Mouse (Mus musculus) midbrain, embryonic 10.5 days (tissue): ENCODE data around the gene Tnxb. TPM values are rescaled to one million over a fixed set of nuclear protein-coding genes. Genes with fewer than 3 reads are reported as not detected.

Experiments
- DNase-seq: peaks from one replicate; pipeline ENCODE4 v3.0.0-alpha.2; 2017; ENCODE audit warnings: low spot score
- H3K27ac ChIP-seq: fragments of 300-500 bp; sonication (generic); replicated peaks from 2 replicates; pipeline ENCODE4 v1.5.1; 2016; ENCODE audit warnings: mild to moderate bottlenecking
- H3K27me3 ChIP-seq: fragments of 300-500 bp; sonication (generic); 2 replicates; pipeline ENCODE4 v1.6.1; 2016; ENCODE audit warnings: low read depth, mild to moderate bottlenecking; ENCODE audit not compliant: poor library complexity, severe bottlenecking
- H3K36me3 ChIP-seq: fragments of 300-500 bp; sonication (generic); 2 replicates; pipeline ENCODE4 v1.6.1; 2016; ENCODE audit warnings: mild to moderate bottlenecking, moderate library complexity
- H3K4me1 ChIP-seq: fragments of 300-500 bp; sonication (generic); 2 replicates; pipeline ENCODE4 v1.6.1; 2016
- H3K4me3 ChIP-seq: fragments of 300-500 bp; sonication (generic); 2 replicates; pipeline ENCODE4 v1.5.1; 2016; ENCODE audit warnings: mild to moderate bottlenecking, moderate library complexity
- H3K9me3 ChIP-seq: fragments of 300-500 bp; sonication (generic); replicated peaks from 2 replicates; pipeline ENCODE4 v1.6.1; 2016; ENCODE audit warnings: mild to moderate bottlenecking
- WGBS: fragments of 180-500 bp; shearing (Covaris S2); methylation state at CpG from one replicate; pipeline ENCODE4 v1.1.7; 2016; 5-methylcytosine and 5-hydroxymethylcytosine counted together
- polyA plus RNA-seq: library from polyadenylated mRNA; unstranded; fragments of >200 nt; fragmentation: Nextera tagmentation; extraction: Ambion mirVana; gene quantifications from 2 replicates; pipeline ENCODE4 v1.2.1, GENCODE M21; 2016

The Tnxb gene
- polyA plus RNA-seq, 1 experiment from 2014 or later: not detected

GRCm38 (mm10) chr17:34630761-34631301, 39.5 kb upstream of the Tnxb start:
- no peak for DNase-seq

GRCm38 (mm10) chr17:34631647-34632046, 38.7 kb upstream of the Tnxb start:
- peak overlapping the region; percentile 64 for H3K4me3 ChIP-seq
- peaks cover 63% of the 10 kb centered on the region for H3K4me1 ChIP-seq
- H3K27ac ChIP-seq: peak overlapping the region; percentile 64
- peaks cover 59% of the 10 kb centered on the region for H3K27me3 ChIP-seq
- H3K9me3 ChIP-seq: no peaks in the 10 kb centered on the region
- H3K36me3 ChIP-seq: no peaks in the 10 kb centered on the region
- no peak for DNase-seq
- 3% methylated on average over 12 of the region's 12 CpGs for WGBS

More at GRCm38 (mm10) chr17:34630761-34631301, 39.5 kb upstream of the Tnxb start:
- H3K36me3 ChIP-seq: no peaks in the 10 kb centered on the region
- H3K9me3 ChIP-seq: no peaks in the 10 kb centered on the region
- 3% methylated on average over 48 of the region's 48 CpGs for WGBS
- H3K4me3 ChIP-seq: peak overlapping the region; percentile 64
- peak overlapping the region; percentile 75 for H3K27ac ChIP-seq
- H3K4me1 ChIP-seq: peaks cover 71% of the 10 kb centered on the region
- H3K27me3 ChIP-seq: peaks cover 59% of the 10 kb centered on the region

- WGBS: under 1% methylated on average over 26 of the region's 26 CpGs
- Histone ChIP-seq H3K4me3 (peak overlapping the region; percentile 64), H3K36me3 (no peaks in the 10 kb centered on the region), H3K9me3 (no peaks in the 10 kb centered on the region), H3K4me1 (peaks cover 58% of the 10 kb centered on the region), H3K27ac (peak overlapping the region; percentile 64), H3K27me3 (peaks cover 59% of the 10 kb centered on the region)
- DNase-seq: peak; percentile 54
Measured at GRCm38 (mm10) chr17:34632261-34632691, 38.1 kb upstream of the Tnxb start.

- no peaks in the 10 kb centered on the region for H3K9me3 ChIP-seq
- H3K4me1 ChIP-seq: peaks cover 28% of the 10 kb centered on the region
- H3K27me3 ChIP-seq: peaks cover 33% of the 10 kb centered on the region
- H3K27ac ChIP-seq: no peak overlapping the region
- no peak overlapping the region for H3K4me3 ChIP-seq
- no peak for DNase-seq
- 80% methylated on average over 2 of the region's 2 CpGs for WGBS
- H3K36me3 ChIP-seq: no peaks in the 10 kb centered on the region
Measured at GRCm38 (mm10) chr17:34635671-34636070, 34.7 kb upstream of the Tnxb start.

GRCm38 (mm10) chr17:34637459-34637858, 32.9 kb upstream of the Tnxb start:
- Histone ChIP-seq H3K27me3 (peaks cover 16% of the 10 kb centered on the region), H3K9me3 (no peaks in the 10 kb centered on the region), H3K27ac (0 out of 2 replicates have a peak overlapping the region, but pooled peaks have one; percentile 5), H3K4me1 (peaks cover 20% of the 10 kb centered on the region), H3K4me3 (no peak overlapping the region), H3K36me3 (no peaks in the 10 kb centered on the region)
- no peak for DNase-seq
- WGBS: 60% methylated on average over 3 of the region's 3 CpGs

- 86% methylated on average over 7 of the region's 7 CpGs for WGBS
- no peak for DNase-seq
- Histone ChIP-seq H3K36me3 (no peaks in the 10 kb centered on the region), H3K9me3 (no peaks in the 10 kb centered on the region), H3K27me3 (no peaks in the 10 kb centered on the region), H3K4me3 (no peak overlapping the region), H3K4me1 (peaks cover 13% of the 10 kb centered on the region), H3K27ac (0 out of 2 replicates have a peak overlapping the region, but pooled peaks have one; percentile 85)
Measured at GRCm38 (mm10) chr17:34639461-34640255, 30.7 kb upstream of the Tnxb start.

- Histone ChIP-seq H3K27ac (peak overlapping the region; percentile 85), H3K4me3 (peak overlapping the region; percentile 29), H3K27me3 (no peaks in the 10 kb centered on the region), H3K9me3 (no peaks in the 10 kb centered on the region), H3K36me3 (peaks cover 6% of the 10 kb centered on the region), H3K4me1 (peaks cover 26% of the 10 kb centered on the region)
- DNase-seq: peak; percentile 57
- WGBS: 18% methylated on average over 11 of the region's 11 CpGs
Measured at GRCm38 (mm10) chr17:34640778-34641601, 29.3 kb upstream of the Tnxb start.

- no peak for DNase-seq
- Histone ChIP-seq H3K4me1 (peaks cover 33% of the 10 kb centered on the region), H3K27ac (peak overlapping the region; percentile 85; the same call in 1 of the 2 replicates), H3K4me3 (no peak overlapping the region), H3K27me3 (no peaks in the 10 kb centered on the region), H3K36me3 (peaks cover 11% of the 10 kb centered on the region), H3K9me3 (no peaks in the 10 kb centered on the region)
- WGBS: 90% methylated on average over 3 of the region's 3 CpGs
Measured at GRCm38 (mm10) chr17:34641945-34642344, 28.4 kb upstream of the Tnxb start.

GRCm38 (mm10) chr17:34643379-34643778, 27.0 kb upstream of the Tnxb start:
- WGBS: 95% methylated on average over 4 of the region's 4 CpGs
- Histone ChIP-seq H3K27me3 (no peaks in the 10 kb centered on the region), H3K4me1 (peaks cover 43% of the 10 kb centered on the region), H3K36me3 (peaks cover 14% of the 10 kb centered on the region), H3K9me3 (no peaks in the 10 kb centered on the region), H3K4me3 (no peak overlapping the region), H3K27ac (no peak overlapping the region)
- no peak for DNase-seq

- Histone ChIP-seq H3K4me3 (no peak overlapping the region), H3K4me1 (peaks cover 49% of the 10 kb centered on the region), H3K27me3 (no peaks in the 10 kb centered on the region), H3K36me3 (peaks cover 19% of the 10 kb centered on the region), H3K9me3 (no peaks in the 10 kb centered on the region), H3K27ac (peak overlapping the region; percentile 83)
- WGBS: 82% methylated on average over 10 of the region's 10 CpGs
- DNase-seq: no peak
Measured at GRCm38 (mm10) chr17:34643944-34644343, 26.4 kb upstream of the Tnxb start.

- WGBS: under 1% methylated on average over 16 of the region's 16 CpGs
- DNase-seq: peak; percentile 92
- Histone ChIP-seq H3K4me1 (peaks cover 49% of the 10 kb centered on the region), H3K27me3 (no peaks in the 10 kb centered on the region), H3K36me3 (peaks cover 26% of the 10 kb centered on the region), H3K4me3 (peak within 1 kb of the TSS; percentile 82), H3K27ac (peak within 1 kb of the TSS; percentile 83), H3K9me3 (no peaks in the 10 kb centered on the region)
Measured at GRCm38 (mm10) chr17:34644608-34645007, 25.7 kb upstream of the Tnxb start, which contains the start of gene Fkbpl. TSS of gene Fkbpl (plus strand) at chr17:34644764.

GRCm38 (mm10) chr17:34645256-34645829, 25.0 kb upstream of the Tnxb start:
- Histone ChIP-seq H3K27ac (peak overlapping the region; percentile 83; the same call in 1 of the 2 replicates), H3K9me3 (no peaks in the 10 kb centered on the region), H3K36me3 (peaks cover 33% of the 10 kb centered on the region), H3K27me3 (no peaks in the 10 kb centered on the region), H3K4me1 (peaks cover 49% of the 10 kb centered on the region), H3K4me3 (peak overlapping the region; percentile 82)
- DNase-seq: no peak
- 44% methylated on average over 10 of the region's 10 CpGs for WGBS
